Mouse (Mus musculus): ENCODE data around the gene Ppp2r5d. TPM values are rescaled to one million over a fixed set of nuclear protein-coding genes. Genes with fewer than 3 reads are reported as not detected.

The Ppp2r5d gene
- polyA plus RNA-seq, 1 experiment from 2014 or later, result 89.4 TPM

- 93% methylated on average over 12 of the region's 12 CpGs for WGBS
- Histone ChIP-seq H3K9me3 (ENCODE audit: control insufficient read depth, low read length) (no peaks in the 10 kb centered on the region), H3K4me1 (replicated peaks; ENCODE audit: control insufficient read depth, insufficient read depth, low read length) (no peaks in the 10 kb centered on the region), H3K4me2 (replicated peaks; ENCODE audit: low read depth, low read length) (no peak overlapping the region), H3K4me3 (ENCODE audit: low read depth, low read length) (no peak overlapping the region), H3K27me3 (ENCODE audit: control insufficient read depth, insufficient read depth, low read length) (no peaks in the 10 kb centered on the region), H3K9ac (ENCODE audit: low read depth, low read length) (no peak overlapping the region), H3K36me3 (ENCODE audit: control insufficient read depth, insufficient read depth, low read length) (peaks cover 24% of the 10 kb centered on the region), H3K27ac (ENCODE audit: low read depth, low read length) (no peak overlapping the region)
- ATAC-seq (ENCODE audit: low FRiP score), result no peak
- no peak for DNase-seq (ENCODE audit: low spot score)
Observed at GRCm38 (mm10) chr17:46661981-46662380, 42.9 kb downstream of the Ppp2r5d start.

- Histone ChIP-seq H3K36me3 (ENCODE audit: control insufficient read depth, insufficient read depth, low read length) (peaks cover 24% of the 10 kb centered on the region), H3K27me3 (ENCODE audit: control insufficient read depth, insufficient read depth, low read length) (no peaks in the 10 kb centered on the region), H3K4me1 (replicated peaks; ENCODE audit: control insufficient read depth, insufficient read depth, low read length) (no peaks in the 10 kb centered on the region), H3K9ac (ENCODE audit: low read depth, low read length) (no peak overlapping the region), H3K27ac (ENCODE audit: low read depth, low read length) (no peak overlapping the region), H3K4me2 (replicated peaks; ENCODE audit: low read depth, low read length) (no peak overlapping the region), H3K9me3 (ENCODE audit: control insufficient read depth, low read length) (no peaks in the 10 kb centered on the region), H3K4me3 (ENCODE audit: low read depth, low read length) (no peak overlapping the region)
- ATAC-seq (ENCODE audit: low FRiP score) (no peak), DNase-seq (ENCODE audit: low spot score) (no peak)
- WGBS, result 96% methylated on average over 9 of the region's 9 CpGs
Observed at GRCm38 (mm10) chr17:46661351-46661750, 43.6 kb downstream of the Ppp2r5d start.

GRCm38 (mm10) chr17:46656054-46656453, 48.9 kb downstream of the Ppp2r5d start:
- no peak for ATAC-seq (ENCODE audit: low FRiP score)
- H3K9me3 ChIP-seq (ENCODE audit: control insufficient read depth, low read length), result no peaks in the 10 kb centered on the region
- peaks cover 31% of the 10 kb centered on the region for H3K36me3 ChIP-seq (ENCODE audit: control insufficient read depth, insufficient read depth, low read length)
- no peak overlapping the region for H3K9ac ChIP-seq (ENCODE audit: low read depth, low read length)
- no peaks in the 10 kb centered on the region for H3K27me3 ChIP-seq (ENCODE audit: control insufficient read depth, insufficient read depth, low read length)
- no peak overlapping the region for H3K4me3 ChIP-seq (ENCODE audit: low read depth, low read length)
- DNase-seq (ENCODE audit: low spot score), result no peak
- no peak overlapping the region for H3K27ac ChIP-seq (ENCODE audit: low read depth, low read length)
- no peak overlapping the region for H3K4me2 ChIP-seq (replicated peaks; ENCODE audit: low read depth, low read length)
- peaks cover 9% of the 10 kb centered on the region; the same call in 1 of the 2 replicates for H3K4me1 ChIP-seq (replicated peaks; ENCODE audit: control insufficient read depth, insufficient read depth, low read length)
- WGBS, result 85% methylated on average over 6 of the region's 6 CpGs

- Histone ChIP-seq H3K4me3 (ENCODE audit: low read depth, low read length) (peak overlapping the region; percentile 67; the same call in 1 of the 2 replicates), H3K27me3 (ENCODE audit: control insufficient read depth, insufficient read depth, low read length) (no peaks in the 10 kb centered on the region), H3K27ac (ENCODE audit: low read depth, low read length) (no peak overlapping the region), H3K9ac (ENCODE audit: low read depth, low read length) (peak overlapping the region; percentile 92), H3K9me3 (ENCODE audit: control insufficient read depth, low read length) (no peaks in the 10 kb centered on the region), H3K4me1 (replicated peaks; ENCODE audit: control insufficient read depth, insufficient read depth, low read length) (peaks cover 12% of the 10 kb centered on the region; the same call in 1 of the 2 replicates), H3K4me2 (replicated peaks; ENCODE audit: low read depth, low read length) (peak overlapping the region; percentile 91), H3K36me3 (ENCODE audit: control insufficient read depth, insufficient read depth, low read length) (peaks cover 16% of the 10 kb centered on the region)
- DNase-seq (ENCODE audit: low spot score) (no peak), ATAC-seq (ENCODE audit: low FRiP score) (no peak)
- WGBS, result 74% methylated on average over 20 of the region's 20 CpGs
Observed at GRCm38 (mm10) chr17:46651755-46652547, 53.0 kb downstream of the Ppp2r5d start.

GRCm38 (mm10) chr17:46651292-46651691, 53.6 kb downstream of the Ppp2r5d start:
- Histone ChIP-seq H3K4me1 (replicated peaks; ENCODE audit: control insufficient read depth, insufficient read depth, low read length) (peaks cover 12% of the 10 kb centered on the region; the same call in 1 of the 2 replicates), H3K36me3 (ENCODE audit: control insufficient read depth, insufficient read depth, low read length) (peaks cover 16% of the 10 kb centered on the region)

GRCm38 (mm10) chr17:46650232-46651031, 54.5 kb downstream of the Ppp2r5d start, which contains the start of gene Cul7:
TSS of gene Cul7 (plus strand) at chr17:46650337.
- Histone ChIP-seq H3K27me3 (ENCODE audit: control insufficient read depth, insufficient read depth, low read length) (no peaks in the 10 kb centered on the region), H3K27ac (ENCODE audit: low read depth, low read length) (peak within 1 kb of the TSS; percentile 93), H3K4me1 (replicated peaks; ENCODE audit: control insufficient read depth, insufficient read depth, low read length) (peaks cover 12% of the 10 kb centered on the region; the same call in 1 of the 2 replicates), H3K36me3 (ENCODE audit: control insufficient read depth, insufficient read depth, low read length) (peaks cover 12% of the 10 kb centered on the region), H3K9me3 (ENCODE audit: control insufficient read depth, low read length) (no peaks in the 10 kb centered on the region), H3K9ac (ENCODE audit: low read depth, low read length) (peak within 1 kb of the TSS; percentile 92), H3K4me2 (replicated peaks; ENCODE audit: low read depth, low read length) (peak within 1 kb of the TSS; percentile 91), H3K4me3 (ENCODE audit: low read depth, low read length) (peak within 1 kb of the TSS; percentile 67)
- DNase-seq (ENCODE audit: low spot score) (peak; percentile 93), ATAC-seq (ENCODE audit: low FRiP score) (peak; percentile 93)
- WGBS, result under 1% methylated on average over 49 of the region's 58 CpGs

More at GRCm38 (mm10) chr17:46651292-46651691, 53.6 kb downstream of the Ppp2r5d start:
- H3K27ac ChIP-seq (ENCODE audit: low read depth, low read length), result peak overlapping the region; percentile 93; the same call in 1 of the 2 replicates
- peak overlapping the region; percentile 92 for H3K9ac ChIP-seq (ENCODE audit: low read depth, low read length)
- no peaks in the 10 kb centered on the region for H3K9me3 ChIP-seq (ENCODE audit: control insufficient read depth, low read length)
- peak overlapping the region; percentile 91 for H3K4me2 ChIP-seq (replicated peaks; ENCODE audit: low read depth, low read length)
- no peaks in the 10 kb centered on the region for H3K27me3 ChIP-seq (ENCODE audit: control insufficient read depth, insufficient read depth, low read length)
- peak overlapping the region; percentile 67 for H3K4me3 ChIP-seq (ENCODE audit: low read depth, low read length)
- ATAC-seq (ENCODE audit: low FRiP score) (no peak), DNase-seq (ENCODE audit: low spot score) (no peak)
- WGBS, result 79% methylated on average over 17 of the region's 17 CpGs

GRCm38 (mm10) chr17:46649811-46650210, 55.1 kb downstream of the Ppp2r5d start:
- peak overlapping the region; percentile 91 for H3K4me2 ChIP-seq (replicated peaks; ENCODE audit: low read depth, low read length)
- peak overlapping the region; percentile 67 for H3K4me3 ChIP-seq (ENCODE audit: low read depth, low read length)
- DNase-seq (ENCODE audit: low spot score) (no peak), ATAC-seq (ENCODE audit: low FRiP score) (no peak)
- H3K27ac ChIP-seq (ENCODE audit: low read depth, low read length), result peak overlapping the region; percentile 93
- no peaks in the 10 kb centered on the region for H3K27me3 ChIP-seq (ENCODE audit: control insufficient read depth, insufficient read depth, low read length)
- 42% methylated on average over 15 of the region's 15 CpGs for WGBS
- H3K36me3 ChIP-seq (ENCODE audit: control insufficient read depth, insufficient read depth, low read length), result peaks cover 12% of the 10 kb centered on the region
- H3K9ac ChIP-seq (ENCODE audit: low read depth, low read length), result peak overlapping the region; percentile 92
- no peaks in the 10 kb centered on the region for H3K9me3 ChIP-seq (ENCODE audit: control insufficient read depth, low read length)
- peaks cover 12% of the 10 kb centered on the region; the same call in 1 of the 2 replicates for H3K4me1 ChIP-seq (replicated peaks; ENCODE audit: control insufficient read depth, insufficient read depth, low read length)

GRCm38 (mm10) chr17:46648436-46648835, 56.5 kb downstream of the Ppp2r5d start:
- Histone ChIP-seq H3K9me3 (ENCODE audit: control insufficient read depth, low read length) (no peaks in the 10 kb centered on the region), H3K27ac (ENCODE audit: low read depth, low read length) (no peak overlapping the region), H3K27me3 (ENCODE audit: control insufficient read depth, insufficient read depth, low read length) (no peaks in the 10 kb centered on the region), H3K4me3 (ENCODE audit: low read depth, low read length) (no peak overlapping the region), H3K4me2 (replicated peaks; ENCODE audit: low read depth, low read length) (no peak overlapping the region), H3K9ac (ENCODE audit: low read depth, low read length) (no peak overlapping the region), H3K4me1 (replicated peaks; ENCODE audit: control insufficient read depth, insufficient read depth, low read length) (peaks cover 12% of the 10 kb centered on the region; the same call in 1 of the 2 replicates), H3K36me3 (ENCODE audit: control insufficient read depth, insufficient read depth, low read length) (0 out of 2 replicates have a peak, but pooled peaks cover 3% of the 10 kb centered on the region)
- DNase-seq (ENCODE audit: low spot score) (no peak), ATAC-seq (ENCODE audit: low FRiP score) (no peak)
- WGBS, result 94% methylated on average over 9 of the region's 9 CpGs
